Mouse (Mus musculus): ENCODE data around the gene Gm45785. TPM values are rescaled to one million over a fixed set of nuclear protein-coding genes. Genes with fewer than 3 reads are reported as not detected.

Gm45785 gene
- total and polyA plus RNA-seq, 2 experiments from 2014 or later: 0.27 TPM; not detected in 1

GRCm38 (mm10) chr7:140874224-140874623 lies 18.1 kb upstream of the Gm45785 start:
- Histone ChIP-seq H3K27me3 (ENCODE audit: insufficient read depth, low read length) (no peaks in the 10 kb centered on the region), H3K9me3 (ENCODE audit: low read length) (no peaks in the 10 kb centered on the region), H3K27ac (ENCODE audit: low read depth, low read length) (no peak overlapping the region), H3K9ac (replicated peaks; ENCODE audit: low read length, poor library complexity, severe bottlenecking) (no peak overlapping the region; the same call in 1 of the 2 replicates), H3K4me1 (ENCODE audit: insufficient read depth, low read length) (no peaks in the 10 kb centered on the region), H3K4me2 (ENCODE audit: low read depth, low read length, poor library complexity, severe bottlenecking) (no peak overlapping the region), H3K4me3 (ENCODE audit: low read depth, low read length) (no peak overlapping the region), H3K36me3 (ENCODE audit: insufficient read depth, low read length) (peaks cover 32% of the 10 kb centered on the region)
- no peak for ATAC-seq (ENCODE audit: low FRiP score)
- WGBS: 83% methylated on average over 4 of the region's 4 CpGs
- no peak for DNase-seq (ENCODE audit: low spot score)
- no peak for TF ChIP-seq CTCF (IDR thresholded peaks at IDR 0.05)

GRCm38 (mm10) chr7:140864761-140865160 lies 8.6 kb upstream of the Gm45785 start:
- no peak for DNase-seq (ENCODE audit: low spot score)
- H3K9me3 ChIP-seq (ENCODE audit: low read length): no peaks in the 10 kb centered on the region
- H3K36me3 ChIP-seq (ENCODE audit: insufficient read depth, low read length): peaks cover 60% of the 10 kb centered on the region
- 83% methylated on average over 12 of the region's 12 CpGs for WGBS
- no peak overlapping the region for H3K4me2 ChIP-seq (ENCODE audit: low read depth, low read length, poor library complexity, severe bottlenecking)
- no peak overlapping the region for H3K4me3 ChIP-seq (ENCODE audit: low read depth, low read length)
- no peak overlapping the region for H3K9ac ChIP-seq (replicated peaks; ENCODE audit: low read length, poor library complexity, severe bottlenecking)
- no peak for TF ChIP-seq CTCF (IDR thresholded peaks at IDR 0.05)
- H3K4me1 ChIP-seq (ENCODE audit: insufficient read depth, low read length): no peaks in the 10 kb centered on the region
- H3K27ac ChIP-seq (ENCODE audit: low read depth, low read length): no peak overlapping the region
- no peak for ATAC-seq (ENCODE audit: low FRiP score)
- no peaks in the 10 kb centered on the region for H3K27me3 ChIP-seq (ENCODE audit: insufficient read depth, low read length)

- Histone ChIP-seq H3K27ac (ENCODE audit: low read depth, low read length) (no peak overlapping the region), H3K9me3 (ENCODE audit: low read length) (no peaks in the 10 kb centered on the region), H3K4me1 (ENCODE audit: insufficient read depth, low read length) (peaks cover 11% of the 10 kb centered on the region; the same call in 1 of the 2 replicates), H3K27me3 (ENCODE audit: insufficient read depth, low read length) (no peaks in the 10 kb centered on the region), H3K4me2 (ENCODE audit: low read depth, low read length, poor library complexity, severe bottlenecking) (no peak overlapping the region), H3K4me3 (ENCODE audit: low read depth, low read length) (no peak overlapping the region), H3K36me3 (ENCODE audit: insufficient read depth, low read length) (peaks cover 56% of the 10 kb centered on the region), H3K9ac (replicated peaks; ENCODE audit: low read length, poor library complexity, severe bottlenecking) (no peak overlapping the region)
- WGBS: 86% methylated on average over 5 of the region's 5 CpGs
- TF ChIP-seq CTCF (IDR thresholded peaks at IDR 0.05): no peak
- ATAC-seq (ENCODE audit: low FRiP score): no peak
- DNase-seq (ENCODE audit: low spot score): no peak
These were observed 4.6 kb upstream of the Gm45785 start for GRCm38 (mm10) chr7:140860728-140861127.

- ATAC-seq (ENCODE audit: low FRiP score) (no peak), DNase-seq (ENCODE audit: low spot score) (no peak)
- Histone ChIP-seq H3K36me3 (ENCODE audit: insufficient read depth, low read length) (peaks cover 56% of the 10 kb centered on the region), H3K4me2 (ENCODE audit: low read depth, low read length, poor library complexity, severe bottlenecking) (no peak overlapping the region), H3K9me3 (ENCODE audit: low read length) (no peaks in the 10 kb centered on the region), H3K27ac (ENCODE audit: low read depth, low read length) (no peak overlapping the region), H3K9ac (replicated peaks; ENCODE audit: low read length, poor library complexity, severe bottlenecking) (no peak overlapping the region), H3K4me3 (ENCODE audit: low read depth, low read length) (no peak overlapping the region), H3K27me3 (ENCODE audit: insufficient read depth, low read length) (no peaks in the 10 kb centered on the region), H3K4me1 (ENCODE audit: insufficient read depth, low read length) (peaks cover 15% of the 10 kb centered on the region; the same call in 1 of the 2 replicates)
- 64% methylated on average over 6 of the region's 6 CpGs for WGBS
- TF ChIP-seq CTCF (IDR thresholded peaks at IDR 0.05): no peak
These were observed 3.9 kb upstream of the Gm45785 start for GRCm38 (mm10) chr7:140859997-140860396.

GRCm38 (mm10) chr7:140858746-140859145 lies 2.6 kb upstream of the Gm45785 start:
- 95% methylated on average over 8 of the region's 8 CpGs for WGBS
- peaks cover 15% of the 10 kb centered on the region; the same call in 1 of the 2 replicates for H3K4me1 ChIP-seq (ENCODE audit: insufficient read depth, low read length)
- peaks cover 48% of the 10 kb centered on the region for H3K36me3 ChIP-seq (ENCODE audit: insufficient read depth, low read length)
- DNase-seq (ENCODE audit: low spot score) (no peak), ATAC-seq (ENCODE audit: low FRiP score) (no peak)
- H3K4me2 ChIP-seq (ENCODE audit: low read depth, low read length, poor library complexity, severe bottlenecking): peak overlapping the region; percentile 96
- H3K9ac ChIP-seq (replicated peaks; ENCODE audit: low read length, poor library complexity, severe bottlenecking): peak overlapping the region; percentile 97; the same call in 1 of the 2 replicates
- H3K27me3 ChIP-seq (ENCODE audit: insufficient read depth, low read length): no peaks in the 10 kb centered on the region
- TF ChIP-seq CTCF (IDR thresholded peaks at IDR 0.05): no peak
- H3K4me3 ChIP-seq (ENCODE audit: low read depth, low read length): peak overlapping the region; percentile 81; the same call in 1 of the 2 replicates
- no peaks in the 10 kb centered on the region for H3K9me3 ChIP-seq (ENCODE audit: low read length)
- H3K27ac ChIP-seq (ENCODE audit: low read depth, low read length): no peak overlapping the region

GRCm38 (mm10) chr7:140857550-140858505 lies 1.7 kb upstream of the Gm45785 start, which contains the start of gene Bet1l:
TSS of gene Bet1l (minus strand) at chr7:140857577.
- peak within 1 kb of the TSS; percentile 97 for H3K9ac ChIP-seq (replicated peaks; ENCODE audit: low read length, poor library complexity, severe bottlenecking)
- no peaks in the 10 kb centered on the region for H3K9me3 ChIP-seq (ENCODE audit: low read length)
- ATAC-seq (ENCODE audit: low FRiP score) (peak; percentile 24; the same call in 1 of the 2 replicates), DNase-seq (ENCODE audit: low spot score) (peak; percentile 19)
- TF ChIP-seq CTCF (IDR thresholded peaks at IDR 0.05): no peak
- H3K4me1 ChIP-seq (ENCODE audit: insufficient read depth, low read length): peaks cover 15% of the 10 kb centered on the region; the same call in 1 of the 2 replicates
- peak within 1 kb of the TSS; percentile 81 for H3K4me3 ChIP-seq (ENCODE audit: low read depth, low read length)
- peak within 1 kb of the TSS; percentile 95 for H3K27ac ChIP-seq (ENCODE audit: low read depth, low read length)
- WGBS: 36% methylated on average over 40 of the region's 40 CpGs
- H3K4me2 ChIP-seq (ENCODE audit: low read depth, low read length, poor library complexity, severe bottlenecking): peak within 1 kb of the TSS; percentile 96
- H3K36me3 ChIP-seq (ENCODE audit: insufficient read depth, low read length): peaks cover 48% of the 10 kb centered on the region
- H3K27me3 ChIP-seq (ENCODE audit: insufficient read depth, low read length): no peaks in the 10 kb centered on the region
